Mouse (Mus musculus) heart, postnatal 0 days (tissue): Measurements from ENCODE around the gene Clcn6.

Experiments
- CTCF ChIP-seq: IDR thresholded peaks from 2 replicates; pipeline ENCODE4 v1.5.1; 2016; ENCODE audit warnings: antibody characterized with exemption, control low read depth, low read depth
- EP300 ChIP-seq: IDR thresholded peaks from 2 replicates; pipeline ENCODE4 v1.6.1; 2016; ENCODE audit warnings: antibody characterized with exemption, low read depth

DNA sequence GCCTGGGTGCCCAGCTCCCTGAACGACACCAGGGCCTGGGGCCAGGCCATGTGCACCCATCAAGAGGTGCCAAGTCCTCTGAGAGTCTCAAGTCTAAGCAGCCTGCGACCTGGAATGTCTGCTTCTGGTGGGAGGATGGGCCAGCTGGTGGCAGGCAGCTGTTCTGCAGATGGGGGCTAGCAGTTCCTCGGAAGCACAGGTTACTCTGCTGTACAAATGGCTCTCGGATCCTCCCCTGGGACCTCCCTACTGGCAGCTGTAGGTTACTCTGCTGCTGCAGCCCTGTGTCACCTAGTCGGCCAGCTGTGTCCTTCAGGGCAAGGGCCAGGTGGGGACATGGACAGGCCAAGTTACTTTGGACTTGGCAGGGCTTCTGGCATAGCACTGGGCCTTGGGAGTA is 32.9 kb upstream of the Clcn6 start:
- no peak for TF ChIP-seq CTCF
- TF ChIP-seq EP300, result no peak
